Mouse (Mus musculus) MEL (cell line): ENCODE measurements around the gene Tsc22d3.

Experiments used
- CHD2 ChIP-seq: IDR thresholded peaks from 2 replicates; pipeline ENCODE4 v1.6.1; 2011; ENCODE audit warnings: low read length, improper control_type of control experiment
- CTCF ChIP-seq, 3 experiments: IDR thresholded peaks in 2 of 3; conservative IDR thresholded peaks in 1 of 3; 2 replicates each; pipeline ENCODE4 v1.5.1; 2011 to 2012; ENCODE audit warnings: low read length in 3 of 3, low read depth in 2 of 3, mild to moderate bottlenecking in 2 of 3, improper control_type of control experiment in 1 of 3, inconsistent platforms in 1 of 3, mixed read lengths in 1 of 3, moderate library complexity in 1 of 3; ENCODE audit not compliant: control insufficient read depth in 1 of 3, insufficient read depth in 1 of 3, poor library complexity in 1 of 3, severe bottlenecking in 1 of 3
- ETS1 ChIP-seq: IDR thresholded peaks from 2 replicates; pipeline ENCODE4 v1.6.1; 2012; ENCODE audit warnings: low read depth, mild to moderate bottlenecking, inconsistent platforms, low read length, improper control_type of control experiment, moderate library complexity
- MAX ChIP-seq: IDR thresholded peaks from 2 replicates; pipeline ENCODE4 v1.6.1; 2011; ENCODE audit warnings: low read length, improper control_type of control experiment
- POLR2A ChIP-seq, 2 experiments: IDR thresholded peaks; 2 replicates each; pipeline ENCODE4 v1.6.1; 2011 to 2012; ENCODE audit warnings: low read length in 2 of 2, mild to moderate bottlenecking in 2 of 2, control low read depth in 1 of 2, improper control_type of control experiment in 1 of 2, low read depth in 1 of 2, moderate library complexity in 1 of 2; ENCODE audit not compliant: control insufficient read depth in 1 of 2, insufficient read depth in 1 of 2, poor library complexity in 1 of 2
- RCOR1 ChIP-seq: IDR thresholded peaks from 2 replicates; pipeline ENCODE4 v1.6.1; 2012; ENCODE audit warnings: low read depth, mild to moderate bottlenecking, inconsistent platforms, low read length, improper control_type of control experiment
- ZNF384 ChIP-seq: IDR thresholded peaks from 2 replicates; pipeline ENCODE4 v1.6.1; 2012; ENCODE audit warnings: low read depth, mild to moderate bottlenecking, inconsistent platforms, low read length, improper control_type of control experiment

- TF ChIP-seq CTCF (IDR thresholded peaks at IDR 0.05 in 2 of 3, conservative IDR thresholded peaks at IDR 0.05 in 1 of 3; ENCODE audit: control insufficient read depth in 1 of 3, insufficient read depth in 1 of 3, low read depth in 2 of 3, low read length in 3 of 3, poor library complexity in 1 of 3, severe bottlenecking in 1 of 3): no peak
- peak; percentile 80 for TF ChIP-seq ETS1
- TF ChIP-seq CHD2: no peak
- peak; percentile 51; the same call in 1 of the 2 replicates for TF ChIP-seq MAX
- TF ChIP-seq POLR2A (IDR thresholded peaks at IDR 0.05; ENCODE audit: control insufficient read depth in 1 of 2, insufficient read depth in 1 of 2, low read depth in 1 of 2, low read length in 2 of 2, poor library complexity in 1 of 2): no peak; a peak in 1 of 4 replicates
- no peak for TF ChIP-seq RCOR1
- TF ChIP-seq ZNF384: no peak
These were observed 24.6 kb upstream of the Tsc22d3 start for GRCm38 (mm10) chrX:140624875-140625594.
